ENCODE assay signal across 29 mouse cellular contexts in the genomic region with DNA sequence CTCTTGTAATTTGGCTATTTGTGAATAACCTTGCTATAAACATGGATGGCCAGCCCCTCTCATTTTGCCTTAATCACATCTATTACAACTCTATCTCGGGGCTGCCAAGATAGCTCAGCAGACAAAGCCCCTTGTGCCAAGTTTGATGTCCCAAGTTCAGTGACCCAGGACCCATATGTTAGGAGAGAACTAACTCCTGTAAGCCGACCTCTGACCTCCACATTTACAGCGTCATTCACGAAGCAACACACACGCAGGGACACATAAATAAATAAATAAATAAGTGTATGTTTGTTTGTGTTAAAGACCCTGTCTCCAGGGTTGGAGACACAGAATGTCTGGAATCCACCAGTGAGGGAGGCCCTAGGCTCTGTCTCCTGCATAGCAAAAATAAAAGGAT.
DNase-seq lines count a peak whose midpoint lies in the region; ATAC-seq and TF ChIP-seq lines count a peak whose summit lies in the region.
"Had no signal": no experiment of that assay in that cellular context is flagged by ENCODE, and none has a peak within 500 bp of the region (broad histone marks: within the 10 kb centered on the region; RNA-seq: fewer than 3 reads in every experiment).

No protein-coding gene starts in this region.

- H3K4me3 ChIP-seq in heart, embryonic 10.5 days = no peak overlapping the region
- no peak overlapping the region for H3K4me3 ChIP-seq in heart, embryonic 15.5 days
- no peak overlapping the region for H3K4me3 ChIP-seq in embryonic facial prominence, embryonic 10.5 days
- H3K4me3 ChIP-seq: erythroblast, embryonic 14.5 days; forebrain, embryonic 12.5 days; hindbrain, embryonic 10.5 days; hindbrain, embryonic 15.5 days; liver, embryonic 15.5 days; midbrain, embryonic 10.5 days; neural tube, embryonic 15.5 days had no signal

- no peak for TF ChIP-seq CTCF in brain, embryonic 14.5 days (IDR thresholded peaks at IDR 0.05; ENCODE audit: borderline replicate concordance, extremely low read depth, insufficient read depth, insufficient read length)

- no peak for ATAC-seq in heart, embryonic 15.5 days (replicated peaks; ENCODE audit: insufficient number of reproducible peaks, insufficient read depth, low FRiP score, low read depth)
- ATAC-seq: inflammation-experienced regulatory T-cells, adult 6 months had no signal

- no peaks in the 10 kb centered on the region for H3K27me3 ChIP-seq in heart, embryonic 10.5 days (ENCODE audit: insufficient read depth, poor library complexity, severe bottlenecking)
- no peaks in the 10 kb centered on the region for H3K27me3 ChIP-seq in heart, embryonic 15.5 days
- H3K27me3 ChIP-seq in embryonic facial prominence, embryonic 10.5 days (replicated peaks; ENCODE audit: low read depth, poor library complexity, severe bottlenecking) = no peaks in the 10 kb centered on the region
- H3K27me3 ChIP-seq: forebrain, embryonic 12.5 days; hindbrain, embryonic 15.5 days; neural tube, embryonic 15.5 days had no signal

- no peaks in the 10 kb centered on the region for H3K36me3 ChIP-seq in heart, embryonic 10.5 days
- no peaks in the 10 kb centered on the region for H3K36me3 ChIP-seq in heart, embryonic 15.5 days
- no peaks in the 10 kb centered on the region for H3K36me3 ChIP-seq in embryonic facial prominence, embryonic 10.5 days (replicated peaks)
- H3K36me3 ChIP-seq: forebrain, embryonic 12.5 days; hindbrain, embryonic 10.5 days; hindbrain, embryonic 15.5 days; liver, embryonic 15.5 days; midbrain, embryonic 10.5 days; neural tube, embryonic 15.5 days had no signal

- intact Hi-C loops in heart, postnatal 10 days (cut with DNase I) = loop anchor here (5.0 kb wide), 2 partner anchors 330 to 555 kb away; a partner anchor contains a TSS

- H3K9me3 ChIP-seq in heart, embryonic 10.5 days = no peaks in the 10 kb centered on the region
- no peaks in the 10 kb centered on the region for H3K9me3 ChIP-seq in heart, embryonic 15.5 days (replicated peaks)
- H3K9me3 ChIP-seq in embryonic facial prominence, embryonic 10.5 days = no peaks in the 10 kb centered on the region
- H3K9me3 ChIP-seq: forebrain, embryonic 12.5 days; hindbrain, embryonic 10.5 days; hindbrain, embryonic 15.5 days; liver, embryonic 15.5 days; midbrain, embryonic 10.5 days; neural tube, embryonic 15.5 days had no signal

- 49% methylated on average over 5 of the region's 5 CpGs for WGBS in heart, embryonic 10.5 days
- WGBS in heart, embryonic 15.5 days = 50% methylated on average over 5 of the region's 5 CpGs
- WGBS in embryonic facial prominence, embryonic 10.5 days = 42% methylated on average over 5 of the region's 5 CpGs

- no peak overlapping the region for H3K4me2 ChIP-seq in heart, embryonic 15.5 days
- H3K4me2 ChIP-seq: forebrain, embryonic 12.5 days; hindbrain, embryonic 15.5 days; liver, embryonic 15.5 days; lung, embryonic 14.5 days; neural tube, embryonic 15.5 days had no signal

- DNase-seq in heart, embryonic 10.5 days (ENCODE audit: low spot score) = no peak
- no peak for DNase-seq in heart, postnatal 4 days
- DNase-seq in heart, postnatal 10 days = no peak
- peak; percentile 59 for DNase-seq in brain, embryonic 14.5 days (ENCODE audit: low read depth)
- no peak for DNase-seq in embryonic facial prominence, embryonic 10.5 days (ENCODE audit: low spot score)
- DNase-seq in adrenal gland, postnatal 10 days = no peak
- DNase-seq in layer of hippocampus, adult 18-20 months (ENCODE audit: low spot score in 2 of 2) = no peak
- DNase-seq: adrenal gland, postnatal 36 days; B cell, adult 2 months; cerebellum, adult 2 months; cerebellum, postnatal 14 days; gastrocnemius, postnatal 25 days; heart, adult 11 months; kidney, adult 11 months; kidney, postnatal 36 days; lung, embryonic 14.5 days; lung, postnatal 14 days; retina, postnatal 1 day; right cerebral cortex, postnatal 14 days; thymus, postnatal 14 days had no signal

- peaks cover 52% of the 10 kb centered on the region for H3K4me1 ChIP-seq in heart, embryonic 10.5 days
- H3K4me1 ChIP-seq in heart, embryonic 15.5 days (replicated peaks) = peaks cover 27% of the 10 kb centered on the region
- H3K4me1 ChIP-seq in embryonic facial prominence, embryonic 10.5 days = peaks cover 61% of the 10 kb centered on the region

- no peak overlapping the region for H3K9ac ChIP-seq in heart, embryonic 15.5 days
- H3K9ac ChIP-seq: forebrain, embryonic 12.5 days; hindbrain, embryonic 15.5 days; liver, embryonic 15.5 days; lung, embryonic 14.5 days; neural tube, embryonic 15.5 days had no signal

- no peak for TF ChIP-seq POLR2A in brain, embryonic 14.5 days (IDR thresholded peaks at IDR 0.05; ENCODE audit: borderline replicate concordance, extremely low read depth, insufficient read depth, insufficient read length, poor library complexity, severe bottlenecking)

- H3K27ac ChIP-seq in heart, embryonic 10.5 days = peak overlapping the region; percentile 82
- peak overlapping the region; percentile 31; the same call in 1 of the 2 replicates for H3K27ac ChIP-seq in heart, embryonic 15.5 days
- H3K27ac ChIP-seq in embryonic facial prominence, embryonic 10.5 days (replicated peaks) = peak overlapping the region; percentile 83
- H3K27ac ChIP-seq: hindbrain, embryonic 15.5 days; liver, embryonic 15.5 days had no signal

Comparison
In these comparisons a context has a peak if more than half of its experiments do, and no peak if none do; other contexts are left out.
1. H3K27ac ChIP-seq: peak in every context shown above with its lines; median percentile 83 in embryonic facial prominence, embryonic 10.5 days; 82 in heart, embryonic 10.5 days; 31 in heart, embryonic 15.5 days.